Mouse (Mus musculus) c-Kit-positive CD71-positive TER-119-positive erythroid progenitor cells, embryonic 14.5 days (primary cell): ENCODE measurements around the gene Mael.

Experiments
- DNase-seq: peaks from one replicate; pipeline ENCODE4 v3.0.0-alpha.2; 2013; ENCODE audit warnings: low spot score

Gene Mael

GRCm38 (mm10) chr1:166154162-166155112 is 84.1 kb downstream of the Mael start:
- peak; percentile 69 for DNase-seq

GRCm38 (mm10) chr1:166153351-166154120 is 85.0 kb downstream of the Mael start:
- DNase-seq = peak; percentile 73

- no peak for DNase-seq
These were observed 86.5 kb downstream of the Mael start for GRCm38 (mm10) chr1:166152034-166152433.

- DNase-seq = no peak
These were observed 87.2 kb downstream of the Mael start for GRCm38 (mm10) chr1:166151341-166151740.
